Mouse (Mus musculus): ENCODE measurements around the gene Cmklr1. TPM values are rescaled to one million over a fixed set of nuclear protein-coding genes. Genes with fewer than 3 reads are reported as not detected.

The Cmklr1 gene
- total and polyA plus RNA-seq, 2 experiments from 2014 or later, result 1.1 to 2.7 TPM

DNA sequence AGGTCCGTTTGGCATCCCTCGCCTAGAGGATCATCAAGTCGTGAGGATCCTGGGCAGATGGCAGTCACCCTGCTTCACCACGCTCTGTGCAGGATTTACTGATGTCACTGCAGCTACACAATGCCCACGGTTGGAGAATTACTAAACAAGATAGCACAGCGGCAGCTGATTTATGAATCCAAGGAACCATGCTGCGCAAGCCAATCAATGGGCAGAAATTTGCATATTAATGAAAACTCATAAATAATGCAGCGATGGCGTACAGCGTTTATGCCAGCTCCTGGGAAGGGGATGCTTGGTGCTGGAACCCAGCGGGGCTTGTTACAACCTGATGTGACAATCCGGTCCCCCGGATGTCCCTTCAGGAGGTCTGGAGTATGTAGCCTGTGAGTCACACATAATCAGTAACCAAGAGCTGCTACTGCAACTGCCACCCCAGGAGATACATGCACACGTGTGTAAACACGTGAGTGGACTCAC is 39.9 kb upstream of the Cmklr1 start:
- peak overlapping the region; percentile 18 for H3K4me2 ChIP-seq (ENCODE audit: low read depth, low read length, poor library complexity, severe bottlenecking)
- no peaks in the 10 kb centered on the region for H3K27me3 ChIP-seq (ENCODE audit: insufficient read depth, low read length)
- H3K27ac ChIP-seq (ENCODE audit: low read depth, low read length), result 0 out of 2 replicates have a peak overlapping the region, but pooled peaks have one; percentile 47
- DNase-seq (ENCODE audit: low spot score) (peak; percentile 86), ATAC-seq (ENCODE audit: low FRiP score) (peak; percentile 60)
- H3K4me3 ChIP-seq (ENCODE audit: low read depth, low read length), result no peak overlapping the region
- no peaks in the 10 kb centered on the region for H3K36me3 ChIP-seq (ENCODE audit: insufficient read depth, low read length)
- no peaks in the 10 kb centered on the region for H3K9me3 ChIP-seq (ENCODE audit: low read length)
- peaks cover 11% of the 10 kb centered on the region; the same call in 1 of the 2 replicates for H3K4me1 ChIP-seq (ENCODE audit: insufficient read depth, low read length)
- TF ChIP-seq CTCF (IDR thresholded peaks at IDR 0.05), result no peak
- no peak overlapping the region for H3K9ac ChIP-seq (replicated peaks; ENCODE audit: low read length, poor library complexity, severe bottlenecking)
- 28% methylated on average over 15 of the region's 15 CpGs for WGBS

DNA sequence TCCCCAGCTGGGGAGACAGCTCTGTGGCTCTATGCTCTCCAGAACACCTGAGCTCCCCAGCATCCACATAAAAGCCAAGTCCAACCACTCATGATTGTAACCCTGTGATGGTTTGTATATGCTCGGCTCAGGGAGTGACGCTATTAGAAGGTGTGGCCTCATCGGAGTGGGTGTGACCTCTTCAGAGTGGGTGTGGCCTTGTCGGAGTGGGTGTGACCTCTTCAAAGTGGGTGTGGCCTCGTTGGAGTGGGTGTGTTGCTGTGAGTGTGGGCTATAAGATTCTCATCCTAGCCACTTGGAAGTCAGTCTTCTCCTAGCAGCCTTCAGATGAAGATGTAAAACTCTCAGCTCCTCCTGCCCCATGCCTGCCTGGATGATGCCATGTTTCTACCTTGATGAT is 37.3 kb upstream of the Cmklr1 start:
- no peak overlapping the region for H3K9ac ChIP-seq (replicated peaks; ENCODE audit: low read length, poor library complexity, severe bottlenecking)
- H3K36me3 ChIP-seq (ENCODE audit: insufficient read depth, low read length), result no peaks in the 10 kb centered on the region
- no peak for DNase-seq (ENCODE audit: low spot score)
- no peaks in the 10 kb centered on the region for H3K4me1 ChIP-seq (ENCODE audit: insufficient read depth, low read length)
- H3K4me2 ChIP-seq (ENCODE audit: low read depth, low read length, poor library complexity, severe bottlenecking), result no peak overlapping the region
- no peak overlapping the region for H3K27ac ChIP-seq (ENCODE audit: low read depth, low read length)
- no peaks in the 10 kb centered on the region for H3K27me3 ChIP-seq (ENCODE audit: insufficient read depth, low read length)
- no peak for ATAC-seq (ENCODE audit: low FRiP score)
- WGBS, result 86% methylated on average over 5 of the region's 5 CpGs
- H3K9me3 ChIP-seq (ENCODE audit: low read length), result no peaks in the 10 kb centered on the region
- no peak for TF ChIP-seq CTCF (IDR thresholded peaks at IDR 0.05)
- H3K4me3 ChIP-seq (ENCODE audit: low read depth, low read length), result no peak overlapping the region

DNA sequence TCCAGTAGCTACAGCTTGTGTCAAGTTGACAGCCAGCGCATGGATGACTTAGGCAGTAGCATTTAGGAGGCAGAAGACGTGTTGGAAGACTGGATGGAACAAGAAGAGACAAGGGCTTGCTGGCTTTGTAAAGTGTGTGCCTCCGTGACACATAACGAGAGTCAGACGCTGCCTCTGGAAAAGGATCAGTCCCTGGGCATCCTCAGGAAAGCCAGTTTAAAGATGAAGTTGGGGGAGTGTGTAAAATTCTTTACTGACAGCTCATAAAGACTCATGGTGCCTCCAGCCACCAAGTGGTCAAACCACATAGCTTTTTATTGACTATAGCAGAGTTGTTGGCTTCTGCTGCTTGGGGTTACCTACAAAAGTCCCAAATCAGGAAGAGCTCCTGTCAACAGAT is 35.2 kb upstream of the Cmklr1 start:
- Histone ChIP-seq H3K4me3 (ENCODE audit: low read depth, low read length) (no peak overlapping the region), H3K4me1 (ENCODE audit: insufficient read depth, low read length) (no peaks in the 10 kb centered on the region), H3K9ac (replicated peaks; ENCODE audit: low read length, poor library complexity, severe bottlenecking) (no peak overlapping the region), H3K27me3 (ENCODE audit: insufficient read depth, low read length) (no peaks in the 10 kb centered on the region), H3K27ac (ENCODE audit: low read depth, low read length) (no peak overlapping the region), H3K4me2 (ENCODE audit: low read depth, low read length, poor library complexity, severe bottlenecking) (no peak overlapping the region), H3K36me3 (ENCODE audit: insufficient read depth, low read length) (no peaks in the 10 kb centered on the region), H3K9me3 (ENCODE audit: low read length) (no peaks in the 10 kb centered on the region)
- peak; percentile 31 for TF ChIP-seq CTCF (IDR thresholded peaks at IDR 0.05)
- no peak for DNase-seq (ENCODE audit: low spot score)
- ATAC-seq (ENCODE audit: low FRiP score), result no peak
- WGBS, result 65% methylated on average over 5 of the region's 5 CpGs

DNA sequence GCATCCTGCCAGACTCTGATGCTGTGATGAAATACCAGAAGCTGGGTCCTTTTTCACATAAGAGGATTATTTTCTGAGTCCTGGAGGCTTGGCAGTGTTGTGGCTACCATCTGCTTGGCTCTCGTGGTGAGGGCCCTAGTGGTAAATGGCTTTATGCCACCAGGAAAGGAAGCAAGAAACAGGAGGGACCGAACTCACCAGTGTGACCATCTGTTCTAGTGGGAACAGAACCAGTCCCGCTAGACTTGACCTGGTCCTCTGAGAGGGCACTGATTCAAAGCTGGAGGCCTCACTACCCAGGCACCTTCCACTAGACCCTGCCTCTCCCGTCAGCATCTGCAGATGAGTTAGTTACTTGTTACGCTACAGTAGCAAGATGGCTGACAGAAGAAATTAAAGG is 33.0 kb upstream of the Cmklr1 start:
- Histone ChIP-seq H3K36me3 (ENCODE audit: insufficient read depth, low read length) (no peaks in the 10 kb centered on the region), H3K4me3 (ENCODE audit: low read depth, low read length) (no peak overlapping the region), H3K4me1 (ENCODE audit: insufficient read depth, low read length) (no peaks in the 10 kb centered on the region), H3K27ac (ENCODE audit: low read depth, low read length) (no peak overlapping the region), H3K9ac (replicated peaks; ENCODE audit: low read length, poor library complexity, severe bottlenecking) (no peak overlapping the region), H3K4me2 (ENCODE audit: low read depth, low read length, poor library complexity, severe bottlenecking) (no peak overlapping the region), H3K27me3 (ENCODE audit: insufficient read depth, low read length) (no peaks in the 10 kb centered on the region), H3K9me3 (ENCODE audit: low read length) (no peaks in the 10 kb centered on the region)
- ATAC-seq (ENCODE audit: low FRiP score) (no peak), DNase-seq (ENCODE audit: low spot score) (no peak)
- no peak for TF ChIP-seq CTCF (IDR thresholded peaks at IDR 0.05)
- WGBS, result 53% methylated on average over 5 of the region's 5 CpGs

DNA sequence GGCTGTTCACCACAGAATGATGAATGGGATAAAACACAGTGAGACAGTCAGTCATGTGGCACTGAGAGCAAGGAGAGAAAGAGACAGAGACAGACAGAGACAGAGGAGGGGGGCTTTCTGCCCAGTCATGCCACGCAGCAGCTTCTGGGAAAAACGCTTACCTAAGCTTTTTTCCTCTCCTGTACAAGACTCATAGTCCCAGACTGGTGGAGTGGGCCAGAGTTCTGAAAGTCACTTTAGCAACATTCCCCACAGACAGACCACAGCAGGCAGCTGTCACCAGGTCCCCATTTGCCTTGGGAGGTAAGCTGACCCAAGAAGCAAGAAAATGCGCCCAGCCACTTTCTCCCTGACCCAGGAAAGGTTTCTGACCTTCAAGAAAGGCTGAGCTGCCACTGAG is 32.2 kb upstream of the Cmklr1 start:
- ATAC-seq (ENCODE audit: low FRiP score) (no peak), DNase-seq (ENCODE audit: low spot score) (no peak)
- H3K36me3 ChIP-seq (ENCODE audit: insufficient read depth, low read length), result no peaks in the 10 kb centered on the region
- H3K4me2 ChIP-seq (ENCODE audit: low read depth, low read length, poor library complexity, severe bottlenecking), result no peak overlapping the region
- no peaks in the 10 kb centered on the region for H3K9me3 ChIP-seq (ENCODE audit: low read length)
- no peak overlapping the region for H3K9ac ChIP-seq (replicated peaks; ENCODE audit: low read length, poor library complexity, severe bottlenecking)
- WGBS, result 79% methylated on average over 3 of the region's 3 CpGs
- no peak for TF ChIP-seq CTCF (IDR thresholded peaks at IDR 0.05)
- H3K27me3 ChIP-seq (ENCODE audit: insufficient read depth, low read length), result no peaks in the 10 kb centered on the region
- no peaks in the 10 kb centered on the region for H3K4me1 ChIP-seq (ENCODE audit: insufficient read depth, low read length)
- no peak overlapping the region for H3K27ac ChIP-seq (ENCODE audit: low read depth, low read length)
- no peak overlapping the region for H3K4me3 ChIP-seq (ENCODE audit: low read depth, low read length)

DNA sequence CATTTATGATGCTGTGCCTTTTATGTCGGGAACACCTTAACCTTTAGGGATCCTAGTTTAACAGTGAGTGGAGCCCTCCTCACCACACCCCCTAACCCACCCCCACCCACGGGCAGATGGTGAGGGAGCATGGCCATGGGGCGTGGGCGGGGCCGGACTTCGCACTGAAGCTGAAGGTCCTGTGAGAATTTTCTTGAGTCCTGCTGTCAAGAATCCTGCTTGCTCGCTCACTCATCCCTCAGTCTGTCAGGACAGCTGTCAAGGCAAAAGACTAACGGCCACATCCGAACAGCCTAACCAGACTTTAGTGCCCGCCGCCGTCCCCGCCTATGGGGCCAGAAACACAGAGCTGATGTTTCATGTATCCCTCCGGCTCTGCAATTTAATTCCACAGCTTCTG is 31.0 kb upstream of the Cmklr1 start:
- DNase-seq (ENCODE audit: low spot score), result no peak
- no peaks in the 10 kb centered on the region for H3K27me3 ChIP-seq (ENCODE audit: insufficient read depth, low read length)
- H3K27ac ChIP-seq (ENCODE audit: low read depth, low read length), result no peak overlapping the region
- no peak for ATAC-seq (ENCODE audit: low FRiP score)
- no peaks in the 10 kb centered on the region for H3K4me1 ChIP-seq (ENCODE audit: insufficient read depth, low read length)
- H3K9me3 ChIP-seq (ENCODE audit: low read length), result no peaks in the 10 kb centered on the region
- no peak overlapping the region for H3K9ac ChIP-seq (replicated peaks; ENCODE audit: low read length, poor library complexity, severe bottlenecking)
- TF ChIP-seq CTCF (IDR thresholded peaks at IDR 0.05), result no peak
- no peaks in the 10 kb centered on the region for H3K36me3 ChIP-seq (ENCODE audit: insufficient read depth, low read length)
- H3K4me3 ChIP-seq (ENCODE audit: low read depth, low read length), result no peak overlapping the region
- H3K4me2 ChIP-seq (ENCODE audit: low read depth, low read length, poor library complexity, severe bottlenecking), result no peak overlapping the region
- WGBS, result 75% methylated on average over 14 of the region's 14 CpGs
